Mouse (Mus musculus) myocyte (in vitro differentiated cells): ENCODE measurements around the gene Ssx2ip. TPM values are rescaled to one million over a fixed set of nuclear protein-coding genes. Genes with fewer than 3 reads are reported as not detected.

ENCODE experiments used
- H3K27me3 ChIP-seq: one replicate; pipeline ENCODE4 v1.6.1; 2011; ENCODE audit not compliant: control insufficient read depth, insufficient read depth, insufficient read length
- H3K36me3 ChIP-seq: one replicate; pipeline ENCODE4 v1.6.1; 2011; ENCODE audit not compliant: control insufficient read depth, insufficient read depth
- H3K4me2 ChIP-seq: one replicate; pipeline ENCODE4 v1.6.1; 2011; ENCODE audit warnings: low read depth, control low read depth
- H3K4me3 ChIP-seq: one replicate; pipeline ENCODE4 v1.5.1; 2011; ENCODE audit warnings: mild to moderate bottlenecking, control low read depth, moderate library complexity
- H3K79me2 ChIP-seq: one replicate; pipeline ENCODE4 v1.6.1; 2011; ENCODE audit not compliant: control insufficient read depth, insufficient read depth
- H3ac ChIP-seq: one replicate; pipeline ENCODE4 v1.6.1; 2011; ENCODE audit not compliant: control insufficient read depth, insufficient read length
- CEBPB ChIP-seq: IDR thresholded peaks from 2 replicates; pipeline ENCODE4 v1.6.1; 2011; ENCODE audit warnings: mild to moderate bottlenecking, moderate library complexity; ENCODE audit not compliant: poor library complexity, insufficient read depth, severe bottlenecking
- E2F4 ChIP-seq: IDR thresholded peaks from one replicate; pipeline ENCODE4 v1.6.1; 2011; ENCODE audit warnings: mild to moderate bottlenecking, control low read depth, moderate library complexity; ENCODE audit not compliant: insufficient read depth
- MAX ChIP-seq: IDR thresholded peaks from one replicate; pipeline ENCODE4 v1.6.1; 2011; ENCODE audit warnings: low read depth, mild to moderate bottlenecking, control low read depth
- MYOD1 ChIP-seq, 3 experiments: IDR thresholded peaks; one replicate each; pipeline ENCODE4 v1.6.1; 2011; ENCODE audit warnings: control low read depth in 2 of 3, low read depth in 2 of 3, mild to moderate bottlenecking in 2 of 3, moderate library complexity in 1 of 3; ENCODE audit not compliant: insufficient read length in 2 of 3, control insufficient read depth in 1 of 3
- MYOG ChIP-seq, 3 experiments: IDR thresholded peaks; one replicate each; pipeline ENCODE4 v1.6.1; 2011; ENCODE audit warnings: control low read depth in 2 of 3, low read depth in 2 of 3, mild to moderate bottlenecking in 2 of 3; ENCODE audit not compliant: insufficient read length in 2 of 3, control insufficient read depth in 1 of 3, insufficient read depth in 1 of 3
- POLR2A ChIP-seq: IDR thresholded peaks from one replicate; pipeline ENCODE4 v1.6.1; 2011; ENCODE audit warnings: low read depth, mild to moderate bottlenecking, control low read depth, moderate library complexity; ENCODE audit not compliant: insufficient read length
- POLR2AphosphoS2 ChIP-seq: IDR thresholded peaks from one replicate; pipeline ENCODE4 v1.6.1; 2011; ENCODE audit warnings: low read depth, control low read depth; ENCODE audit not compliant: insufficient read length
- REST ChIP-seq: IDR thresholded peaks from one replicate; pipeline ENCODE4 v1.6.1; 2011; ENCODE audit warnings: mild to moderate bottlenecking, control low read depth, moderate library complexity; ENCODE audit not compliant: insufficient read depth, insufficient read length
- SRF ChIP-seq: IDR thresholded peaks from one replicate; pipeline ENCODE4 v1.6.1; 2011; ENCODE audit warnings: low read depth; ENCODE audit not compliant: control insufficient read depth, insufficient read length
- TCF12 ChIP-seq: IDR thresholded peaks from one replicate; pipeline ENCODE4 v1.6.1; 2011; ENCODE audit warnings: mild to moderate bottlenecking, control low read depth; ENCODE audit not compliant: poor library complexity, insufficient read depth, severe bottlenecking
- TCF3 ChIP-seq: IDR thresholded peaks from one replicate; pipeline ENCODE4 v1.6.1; 2011; ENCODE audit warnings: low read depth, control low read depth; ENCODE audit not compliant: insufficient read length
- USF1 ChIP-seq: IDR thresholded peaks from one replicate; pipeline ENCODE4 v1.6.1; 2011; ENCODE audit warnings: low read depth, mild to moderate bottlenecking, control low read depth, moderate library complexity
- polyA plus RNA-seq: library from polyadenylated mRNA; unstranded; fragments of >200 nt; fragmentation: generic; extraction: Trizol; gene quantifications from one replicate; pipeline ENCODE4 v1.2.1, GENCODE M21; 2012; ENCODE audit warnings: missing spikeins

Gene Ssx2ip
- polyA plus RNA-seq, 1 experiment, result 13.5 TPM

GRCm38 (mm10) chr3:146371201-146371600 lies 33.2 kb upstream of the Ssx2ip start:
- TF ChIP-seq CEBPB (no peak), MYOD1 (IDR thresholded peaks at IDR 0.05; ENCODE audit: control insufficient read depth in 1 of 3, insufficient read length in 2 of 3, low read depth in 2 of 3) (no peak), E2F4 (no peak)
- Histone ChIP-seq H3K27me3 (no peaks in the 10 kb centered on the region), H3K4me2 (no peak overlapping the region), H3K4me3 (no peak overlapping the region), H3ac (no peak overlapping the region), H3K36me3 (no peaks in the 10 kb centered on the region), H3K79me2 (no peaks in the 10 kb centered on the region)

GRCm38 (mm10) chr3:146374596-146375175 lies 29.8 kb upstream of the Ssx2ip start:
- H3K4me2 ChIP-seq, result no peak overlapping the region
- no peak overlapping the region for H3ac ChIP-seq
- H3K27me3 ChIP-seq, result no peaks in the 10 kb centered on the region
- TF ChIP-seq TCF12 (no peak), CEBPB (no peak), TCF3 (no peak), MAX (no peak), E2F4 (no peak), POLR2AphosphoS2 (no peak), MYOD1 (IDR thresholded peaks at IDR 0.05; ENCODE audit: control insufficient read depth in 1 of 3, insufficient read length in 2 of 3, low read depth in 2 of 3) (no peak)
- H3K36me3 ChIP-seq, result no peaks in the 10 kb centered on the region
- no peak overlapping the region for H3K4me3 ChIP-seq
- no peaks in the 10 kb centered on the region for H3K79me2 ChIP-seq

GRCm38 (mm10) chr3:146375224-146375657 lies 29.2 kb upstream of the Ssx2ip start:
- no peak overlapping the region for H3K4me3 ChIP-seq
- H3ac ChIP-seq, result no peak overlapping the region
- no peaks in the 10 kb centered on the region for H3K27me3 ChIP-seq
- H3K36me3 ChIP-seq, result no peaks in the 10 kb centered on the region
- no peak overlapping the region for H3K4me2 ChIP-seq
- no peak for TF ChIP-seq REST
- TF ChIP-seq SRF, result no peak
- TF ChIP-seq MYOD1 (IDR thresholded peaks at IDR 0.05; ENCODE audit: control insufficient read depth in 1 of 3, insufficient read length in 2 of 3, low read depth in 2 of 3), result no peak
- no peak for TF ChIP-seq POLR2A
- no peaks in the 10 kb centered on the region for H3K79me2 ChIP-seq

- H3K79me2 ChIP-seq, result no peaks in the 10 kb centered on the region
- H3K36me3 ChIP-seq, result no peaks in the 10 kb centered on the region
- TF ChIP-seq TCF12 (no peak), MYOD1 (IDR thresholded peaks at IDR 0.05; ENCODE audit: control insufficient read depth in 1 of 3, insufficient read length in 2 of 3, low read depth in 2 of 3) (no peak), REST (no peak), SRF (no peak), POLR2AphosphoS2 (no peak), POLR2A (no peak), MAX (no peak), TCF3 (no peak), E2F4 (no peak), MYOG (IDR thresholded peaks at IDR 0.05; ENCODE audit: control insufficient read depth in 1 of 3, insufficient read depth in 1 of 3, insufficient read length in 2 of 3, low read depth in 2 of 3) (no peak), USF1 (no peak)
- no peak overlapping the region for H3K4me3 ChIP-seq
- H3K4me2 ChIP-seq, result no peak overlapping the region
- no peaks in the 10 kb centered on the region for H3K27me3 ChIP-seq
- H3ac ChIP-seq, result no peak overlapping the region
These were observed 27.9 kb upstream of the Ssx2ip start for GRCm38 (mm10) chr3:146376337-146377130.

- no peak overlapping the region for H3K4me3 ChIP-seq
- no peak for TF ChIP-seq MAX
- no peak for TF ChIP-seq CEBPB
- TF ChIP-seq POLR2AphosphoS2, result no peak
- no peak for TF ChIP-seq TCF12
- no peak for TF ChIP-seq REST
- no peak for TF ChIP-seq MYOG (IDR thresholded peaks at IDR 0.05; ENCODE audit: control insufficient read depth in 1 of 3, insufficient read depth in 1 of 3, insufficient read length in 2 of 3, low read depth in 2 of 3)
- TF ChIP-seq USF1, result no peak
- TF ChIP-seq MYOD1 (IDR thresholded peaks at IDR 0.05; ENCODE audit: control insufficient read depth in 1 of 3, insufficient read length in 2 of 3, low read depth in 2 of 3), result no peak
- no peak for TF ChIP-seq E2F4
- no peaks in the 10 kb centered on the region for H3K27me3 ChIP-seq
- H3K36me3 ChIP-seq, result no peaks in the 10 kb centered on the region
- no peak overlapping the region for H3ac ChIP-seq
- H3K4me2 ChIP-seq, result no peak overlapping the region
- H3K79me2 ChIP-seq, result no peaks in the 10 kb centered on the region
These were observed 27.2 kb upstream of the Ssx2ip start for GRCm38 (mm10) chr3:146377216-146377615.
